Mouse (Mus musculus): ENCODE data around the gene Tenm4. TPM values are rescaled to one million over a fixed set of nuclear protein-coding genes. Genes with fewer than 3 reads are reported as not detected.
"Not testable (repeated sequence)": the region's sequence is repeated elsewhere in the genome, so short reads cannot be mapped to it uniquely, and the experiment has no call there.

The Tenm4 gene
- total RNA-seq, 2 experiments from 2014 or later: 14.3 to 18.7 TPM

- DNase-seq: no peak
These were observed 732.3 kb downstream of the Tenm4 start for GRCm38 (mm10) chr7:96903088-96903985.

GRCm38 (mm10) chr7:96904442-96904841 lies 733.4 kb downstream of the Tenm4 start:
- no peak for DNase-seq

GRCm38 (mm10) chr7:96904936-96905335 lies 733.9 kb downstream of the Tenm4 start:
- DNase-seq: no peak

GRCm38 (mm10) chr7:96905422-96905821 lies 734.4 kb downstream of the Tenm4 start:
- no peak for DNase-seq

- no peak for DNase-seq
These were observed 735.2 kb downstream of the Tenm4 start for GRCm38 (mm10) chr7:96906216-96906615.

- no peak for DNase-seq
These were observed 737.1 kb downstream of the Tenm4 start for GRCm38 (mm10) chr7:96907971-96908680.

GRCm38 (mm10) chr7:96909856-96910255 lies 738.8 kb downstream of the Tenm4 start:
- peak; percentile 81 to 85 for DNase-seq

GRCm38 (mm10) chr7:96910310-96910960 lies 739.4 kb downstream of the Tenm4 start:
- DNase-seq: no peak

- peak; percentile 88 to 90 for DNase-seq
These were observed 743.0 kb downstream of the Tenm4 start for GRCm38 (mm10) chr7:96914031-96914430.

- peak in 1 of 2 experiments; percentile 56 for DNase-seq
These were observed 744.5 kb downstream of the Tenm4 start for GRCm38 (mm10) chr7:96915452-96916105.

- no peak for DNase-seq
These were observed 749.5 kb downstream of the Tenm4 start for GRCm38 (mm10) chr7:96920447-96921095.

- no peak for DNase-seq
These were observed 751.9 kb downstream of the Tenm4 start for GRCm38 (mm10) chr7:96922927-96923326.

GRCm38 (mm10) chr7:96943715-96944377 lies 772.8 kb downstream of the Tenm4 start:
- DNase-seq: no peak

GRCm38 (mm10) chr7:96946501-96946900 lies 775.5 kb downstream of the Tenm4 start:
- not testable (repeated sequence) for DNase-seq

GRCm38 (mm10) chr7:96951281-96952051 lies 780.4 kb downstream of the Tenm4 start, which contains the start of gene Nars2:
Gene Nars2, plus strand, starts transcription at chr7:96951505.
- peak; percentile 91 to 94 for DNase-seq

GRCm38 (mm10) chr7:96952094-96952493 lies 781.0 kb downstream of the Tenm4 start:
- no peak for DNase-seq

GRCm38 (mm10) chr7:96959168-96959567 lies 788.1 kb downstream of the Tenm4 start:
- DNase-seq: no peak

All from adrenal gland, postnatal 36 days (tissue).